16 mouse cellular contexts compared by ENCODE assay signal in the genomic region with DNA sequence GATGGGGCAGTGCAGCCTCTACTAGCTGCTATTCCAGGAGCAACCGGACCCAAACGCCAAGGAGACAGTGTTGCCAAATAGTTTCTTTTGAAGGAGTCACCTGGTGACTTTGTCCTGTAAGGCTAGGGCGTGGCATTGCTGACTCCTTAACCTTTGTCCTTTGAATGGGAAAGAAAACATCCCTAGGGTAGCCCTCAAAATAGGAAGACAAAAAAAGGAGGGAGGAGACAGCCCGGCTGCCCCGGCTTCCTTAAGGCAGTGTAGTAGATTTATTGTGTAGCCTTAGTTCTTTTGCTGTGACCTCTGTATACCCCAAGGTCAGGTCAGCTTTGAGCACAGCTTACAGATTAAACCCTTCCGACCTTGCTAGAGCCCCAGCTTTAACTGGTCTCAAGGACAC. TPM values are rescaled to one million over a fixed set of nuclear protein-coding genes. Genes with fewer than 3 reads are reported as not detected.
DNase-seq lines count a peak whose midpoint lies in the region; ATAC-seq and TF ChIP-seq lines count a peak whose summit lies in the region.
"Had no signal": no experiment of that assay in that cellular context is flagged by ENCODE, and none has a peak within 500 bp of the region (broad histone marks: within the 10 kb centered on the region; RNA-seq: fewer than 3 reads in every experiment).

No protein-coding gene starts in this region.

- H3K4me3 ChIP-seq in intestine, embryonic 15.5 days (replicated peaks): no peak overlapping the region
- H3K4me3 ChIP-seq in intestine, postnatal 0 days (ENCODE audit: low read depth, low read length): no peak overlapping the region
- no peak overlapping the region for H3K4me3 ChIP-seq in midbrain, embryonic 15.5 days
- no peak overlapping the region for H3K4me3 ChIP-seq in midbrain, embryonic 10.5 days
- no peak overlapping the region for H3K4me3 ChIP-seq in midbrain, embryonic 16.5 days (ENCODE audit: low read depth, low read length)
- H3K4me3 ChIP-seq in hindbrain, embryonic 11.5 days (ENCODE audit: low read depth, low read length): no peak overlapping the region
- H3K4me3 ChIP-seq: embryonic facial prominence, embryonic 13.5 days had no signal

- no peaks in the 10 kb centered on the region for H3K9me3 ChIP-seq in intestine, embryonic 15.5 days
- H3K9me3 ChIP-seq in intestine, postnatal 0 days (ENCODE audit: control insufficient read depth): no peaks in the 10 kb centered on the region
- H3K9me3 ChIP-seq in midbrain, embryonic 15.5 days: no peaks in the 10 kb centered on the region
- H3K9me3 ChIP-seq in midbrain, embryonic 10.5 days (replicated peaks): no peaks in the 10 kb centered on the region
- no peaks in the 10 kb centered on the region for H3K9me3 ChIP-seq in midbrain, embryonic 16.5 days (replicated peaks; ENCODE audit: control insufficient read depth, low read length, poor library complexity, severe bottlenecking)
- H3K9me3 ChIP-seq in hindbrain, embryonic 11.5 days (ENCODE audit: control insufficient read depth, low read length): no peaks in the 10 kb centered on the region
- H3K9me3 ChIP-seq: embryonic facial prominence, embryonic 13.5 days had no signal

- no peak for TF ChIP-seq CTCF in intestine, postnatal 0 days (IDR thresholded peaks at IDR 0.05; ENCODE audit: low read depth)

- no peak overlapping the region for H3K27ac ChIP-seq in intestine, embryonic 15.5 days
- H3K27ac ChIP-seq in intestine, postnatal 0 days (ENCODE audit: low read depth, low read length): no peak overlapping the region
- H3K27ac ChIP-seq in midbrain, embryonic 15.5 days: no peak overlapping the region
- H3K27ac ChIP-seq in midbrain, embryonic 10.5 days (replicated peaks): no peak overlapping the region
- no peak overlapping the region for H3K27ac ChIP-seq in midbrain, embryonic 16.5 days (ENCODE audit: low read length)
- no peak overlapping the region for H3K27ac ChIP-seq in hindbrain, embryonic 11.5 days (ENCODE audit: low read depth, low read length)
- H3K27ac ChIP-seq: embryonic facial prominence, embryonic 13.5 days; macrophage had no signal

- ATAC-seq in intestine, embryonic 15.5 days: peak; percentile 46; the same call in 1 of the 2 replicates
- ATAC-seq in intestine, postnatal 0 days: no peak
- ATAC-seq in midbrain, embryonic 15.5 days (replicated peaks): peak; percentile 32; the same call in 1 of the 2 replicates
- peak; percentile 50; the same call in 1 of the 2 replicates for ATAC-seq in midbrain, embryonic 16.5 days
- ATAC-seq in hindbrain, embryonic 11.5 days (ENCODE audit: low FRiP score): no peak

- H3K4me2 ChIP-seq in intestine, embryonic 15.5 days (replicated peaks): no peak overlapping the region
- H3K4me2 ChIP-seq in intestine, postnatal 0 days (replicated peaks; ENCODE audit: low read depth): no peak overlapping the region
- H3K4me2 ChIP-seq in midbrain, embryonic 15.5 days: no peak overlapping the region
- H3K4me2 ChIP-seq in midbrain, embryonic 16.5 days (ENCODE audit: low read length): no peak overlapping the region
- H3K4me2 ChIP-seq in hindbrain, embryonic 11.5 days (replicated peaks; ENCODE audit: low read depth, low read length): no peak overlapping the region
- H3K4me2 ChIP-seq: embryonic facial prominence, embryonic 13.5 days had no signal

- H3K27me3 ChIP-seq in intestine, embryonic 15.5 days (replicated peaks): no peaks in the 10 kb centered on the region
- H3K27me3 ChIP-seq in intestine, postnatal 0 days (replicated peaks; ENCODE audit: control insufficient read depth, insufficient read depth, low read length): no peaks in the 10 kb centered on the region
- H3K27me3 ChIP-seq in midbrain, embryonic 15.5 days (replicated peaks): no peaks in the 10 kb centered on the region; the same call in 1 of the 2 replicates
- peaks cover 65% of the 10 kb centered on the region for H3K27me3 ChIP-seq in midbrain, embryonic 10.5 days (ENCODE audit: low read depth, poor library complexity, severe bottlenecking)
- H3K27me3 ChIP-seq in midbrain, embryonic 16.5 days (ENCODE audit: control insufficient read depth, insufficient read depth, low read depth, low read length): no peaks in the 10 kb centered on the region
- peaks cover 8% of the 10 kb centered on the region; the same call in 1 of the 2 replicates for H3K27me3 ChIP-seq in hindbrain, embryonic 11.5 days (ENCODE audit: control insufficient read depth, insufficient read depth, low read length)

- no peaks in the 10 kb centered on the region for H3K36me3 ChIP-seq in intestine, embryonic 15.5 days
- H3K36me3 ChIP-seq in intestine, postnatal 0 days (ENCODE audit: control insufficient read depth, insufficient read depth): no peaks in the 10 kb centered on the region
- H3K36me3 ChIP-seq in midbrain, embryonic 15.5 days (replicated peaks): no peaks in the 10 kb centered on the region
- no peaks in the 10 kb centered on the region for H3K36me3 ChIP-seq in midbrain, embryonic 10.5 days
- no peaks in the 10 kb centered on the region for H3K36me3 ChIP-seq in midbrain, embryonic 16.5 days (ENCODE audit: control insufficient read depth, insufficient read depth, low read length)
- no peaks in the 10 kb centered on the region for H3K36me3 ChIP-seq in hindbrain, embryonic 11.5 days (ENCODE audit: control insufficient read depth, insufficient read depth, low read length)
- H3K36me3 ChIP-seq: embryonic facial prominence, embryonic 13.5 days had no signal

- H3K9ac ChIP-seq in intestine, embryonic 15.5 days: no peak overlapping the region
- no peak overlapping the region for H3K9ac ChIP-seq in intestine, postnatal 0 days (ENCODE audit: low read depth, low read length)
- H3K9ac ChIP-seq in midbrain, embryonic 15.5 days: no peak overlapping the region
- no peak overlapping the region for H3K9ac ChIP-seq in midbrain, embryonic 16.5 days (ENCODE audit: low read depth, low read length)
- no peak overlapping the region for H3K9ac ChIP-seq in hindbrain, embryonic 11.5 days (ENCODE audit: low read depth, low read length)
- H3K9ac ChIP-seq: embryonic facial prominence, embryonic 13.5 days had no signal

- DNase-seq in midbrain, embryonic 10.5 days (ENCODE audit: low spot score): no peak
- DNase-seq in kidney, postnatal 14 days: peak; percentile 15
- no peak for DNase-seq in retina, embryonic 14.5 days (ENCODE audit: low spot score)
- DNase-seq in hindbrain, embryonic 11.5 days (ENCODE audit: low spot score): no peak
- DNase-seq: adrenal gland, postnatal 10 days; cerebellum, adult 18-20 months; liver; right cerebral cortex, adult 18-20 months; spleen, adult 18-20 months; thymus, postnatal 14 days had no signal

- WGBS in intestine, embryonic 15.5 days: 40% methylated on average over 6 of the region's 6 CpGs
- WGBS in intestine, postnatal 0 days: 31% methylated on average over 6 of the region's 6 CpGs
- 30% methylated on average over 6 of the region's 6 CpGs for WGBS in midbrain, embryonic 15.5 days
- WGBS in midbrain, embryonic 10.5 days: 25% methylated on average over 6 of the region's 6 CpGs
- 32% methylated on average over 6 of the region's 6 CpGs for WGBS in midbrain, embryonic 16.5 days
- WGBS in hindbrain, embryonic 11.5 days: 17% methylated on average over 6 of the region's 6 CpGs

- H3K4me1 ChIP-seq in intestine, embryonic 15.5 days (replicated peaks): 0 out of 2 replicates have a peak, but pooled peaks cover 5% of the 10 kb centered on the region
- 0 out of 2 replicates have a peak, but pooled peaks cover 3% of the 10 kb centered on the region for H3K4me1 ChIP-seq in intestine, postnatal 0 days (replicated peaks; ENCODE audit: control insufficient read depth, insufficient read depth, low read length)
- H3K4me1 ChIP-seq in midbrain, embryonic 15.5 days: peaks cover 7% of the 10 kb centered on the region; the same call in 1 of the 2 replicates
- peaks cover 36% of the 10 kb centered on the region for H3K4me1 ChIP-seq in midbrain, embryonic 10.5 days
- peaks cover 4% of the 10 kb centered on the region for H3K4me1 ChIP-seq in midbrain, embryonic 16.5 days (ENCODE audit: control insufficient read depth, insufficient read depth, low read length)
- no peaks in the 10 kb centered on the region; the same call in 1 of the 2 replicates for H3K4me1 ChIP-seq in hindbrain, embryonic 11.5 days (replicated peaks; ENCODE audit: control insufficient read depth, insufficient read depth, low read length)

RNA-seq across cellular contexts. Expression of a gene that starts 49.2 kb away (rescaled TPM):
- 26.4 and 30.6 TPM in 2 replicates for polyA plus RNA-seq in intestine, embryonic 15.5 days (2015; fragmentation: Nextera tagmentation; extraction: Ambion mirVana)
- polyA plus RNA-seq in intestine, postnatal 0 days (2015; fragmentation: Nextera tagmentation; extraction: Ambion mirVana): 11.4 TPM in 2 replicates
- polyA plus RNA-seq in midbrain, embryonic 15.5 days (2015; fragmentation: Nextera tagmentation; extraction: Ambion mirVana): 43.7 and 46.2 TPM in 2 replicates
- 54.0 and 55.7 TPM in 2 replicates for polyA plus RNA-seq in midbrain, embryonic 10.5 days (2016; fragmentation: Nextera tagmentation; extraction: Ambion mirVana)
- polyA plus RNA-seq in midbrain, embryonic 16.5 days (2015; fragmentation: Nextera tagmentation; extraction: Ambion mirVana): 42.6 and 49.1 TPM in 2 replicates
- 43.3 and 51.3 TPM in 2 replicates for polyA plus RNA-seq in hindbrain, embryonic 11.5 days (2014; fragmentation: Nextera tagmentation; extraction: Ambion mirVana)

Comparison
In these comparisons a context has a peak if more than half of its experiments do, and no peak if none do; other contexts are left out.
1. ATAC-seq: peak in intestine, embryonic 15.5 days (single experiment), midbrain, embryonic 15.5 days (single experiment) and midbrain, embryonic 16.5 days (single experiment); none in intestine, postnatal 0 days (single experiment) and hindbrain, embryonic 11.5 days (single experiment).